Mouse (Mus musculus) ES-E14 (cell line): ENCODE measurements around the gene Rnf185.

ENCODE experiments used
- CHD2 ChIP-seq: IDR thresholded peaks from 2 replicates; pipeline ENCODE4 v1.6.1; 2014; ENCODE audit warnings: mild to moderate bottlenecking, low read depth, low read length, inconsistent platforms
- HCFC1 ChIP-seq: IDR thresholded peaks from 2 replicates; pipeline ENCODE4 v1.6.1; 2012; ENCODE audit warnings: low read length, inconsistent platforms, borderline replicate concordance; ENCODE audit not compliant: insufficient read depth
- MAFK ChIP-seq: IDR thresholded peaks from 2 replicates; pipeline ENCODE4 v1.6.1; 2014; ENCODE audit warnings: mild to moderate bottlenecking, low read depth, low read length, inconsistent platforms; ENCODE audit not compliant: insufficient read depth
- ZNF384 ChIP-seq: IDR thresholded peaks from 2 replicates; pipeline ENCODE4 v1.6.1; 2012; ENCODE audit warnings: low read depth, low read length, inconsistent platforms

- no peak for TF ChIP-seq CHD2
- no peak for TF ChIP-seq MAFK
- TF ChIP-seq HCFC1, result no peak
- no peak for TF ChIP-seq ZNF384
Measured at GRCm38 (mm10) chr11:3369449-3369848, 82.7 kb downstream of the Rnf185 start.
